Mouse (Mus musculus) lung, adult 2 months (tissue): ENCODE results near the gene Pnmal1.

Source experiments
- CTCF ChIP-seq: fragments of 200-500 bp; IDR thresholded peaks from 2 replicates; pipeline ENCODE4 v1.5.1; 2011; ENCODE audit warnings: mild to moderate bottlenecking, low read length, control low read depth; ENCODE audit not compliant: insufficient read depth
- POLR2A ChIP-seq: fragments of 200-500 bp; IDR thresholded peaks from 2 replicates; pipeline ENCODE4 v1.6.1; 2011; ENCODE audit warnings: low read depth, mild to moderate bottlenecking, control low read depth, low read length, borderline replicate concordance; ENCODE audit errors: extremely low read depth

DNA sequence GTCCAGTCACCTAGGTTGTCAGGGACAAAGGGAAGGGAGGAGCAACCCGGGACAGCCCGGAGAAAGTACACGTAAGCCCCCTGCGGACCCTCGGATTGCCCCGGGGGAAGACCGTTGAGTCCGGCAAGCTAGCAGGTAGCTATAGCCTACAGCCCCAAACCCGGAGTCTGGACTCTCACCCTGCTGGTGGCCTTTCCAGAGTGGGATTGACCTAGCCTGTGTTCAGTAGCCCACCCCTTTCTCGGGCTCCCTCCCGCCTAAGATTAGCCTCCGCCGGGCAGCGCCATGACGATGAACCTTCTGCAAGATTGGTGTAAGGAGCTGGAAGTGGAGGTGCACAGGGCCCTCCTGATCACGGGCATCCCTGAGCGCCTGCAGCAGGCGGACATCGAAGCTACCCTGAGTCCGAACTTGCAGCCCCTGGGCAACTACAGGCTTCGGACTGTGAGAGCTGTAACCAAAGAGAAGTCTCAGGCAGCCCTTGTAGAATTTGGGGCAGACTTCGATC, 14.6 kb upstream of the Pnmal1 start:
- TF ChIP-seq POLR2A (no peak), CTCF (no peak)
